Mouse (Mus musculus) lung, postnatal 25 days (tissue): ENCODE data around the gene Clec2g.
"Not testable (repeated sequence)": the region's sequence is repeated elsewhere in the genome, so short reads cannot be mapped to it uniquely, and the experiment has no call there.

Experiments used
- DNase-seq: peaks from one replicate; pipeline ENCODE4 v3.0.0; 2022; ENCODE audit warnings: low spot score

The Clec2g gene

GRCm38 (mm10) chr6:128934081-128934480 is at the start of gene Clec2g:
Gene Clec2g (plus strand): TSS chr6:128934381.
- not testable (repeated sequence) for DNase-seq

GRCm38 (mm10) chr6:128887091-128887790 is 46.9 kb upstream of the Clec2g start, which contains the start of gene Clec2i:
Gene Clec2i (plus strand): TSS chr6:128887588.
- peak; percentile 57 for DNase-seq

GRCm38 (mm10) chr6:128888834-128889233 is 45.3 kb upstream of the Clec2g start:
- peak; percentile 31 for DNase-seq

GRCm38 (mm10) chr6:128890948-128891355 is 43.2 kb upstream of the Clec2g start, which contains the start of gene BC035044:
Gene BC035044 (minus strand): TSS chr6:128891126.
- DNase-seq, result peak; percentile 25

GRCm38 (mm10) chr6:128895404-128896001 is 38.7 kb upstream of the Clec2g start:
- DNase-seq, result no peak

GRCm38 (mm10) chr6:128900044-128900443 is 34.1 kb upstream of the Clec2g start:
- DNase-seq, result no peak

GRCm38 (mm10) chr6:128900796-128901552 is 33.2 kb upstream of the Clec2g start:
- DNase-seq, result not testable (repeated sequence)

GRCm38 (mm10) chr6:128913598-128914254 is 20.5 kb upstream of the Clec2g start:
- no peak for DNase-seq

GRCm38 (mm10) chr6:128917322-128917721 is 16.9 kb upstream of the Clec2g start:
- no peak for DNase-seq

GRCm38 (mm10) chr6:128933050-128933449 is 1.1 kb upstream of the Clec2g start:
- no peak for DNase-seq

GRCm38 (mm10) chr6:128935889-128936665 is 1.9 kb downstream of the Clec2g start:
- DNase-seq, result not testable (repeated sequence)

- no peak for DNase-seq
These were observed 7.7 kb downstream of the Clec2g start for GRCm38 (mm10) chr6:128941646-128942421.

GRCm38 (mm10) chr6:128945564-128945963 is 11.4 kb downstream of the Clec2g start:
- no peak for DNase-seq

- no peak for DNase-seq
These were observed 26.9 kb downstream of the Clec2g start for GRCm38 (mm10) chr6:128961110-128961509.

GRCm38 (mm10) chr6:128962108-128962507 is 27.9 kb downstream of the Clec2g start:
- DNase-seq, result not testable (repeated sequence)

- DNase-seq, result no peak
These were observed 30.3 kb downstream of the Clec2g start for GRCm38 (mm10) chr6:128964519-128964918.

GRCm38 (mm10) chr6:128968463-128968862 is 34.3 kb downstream of the Clec2g start:
- no peak for DNase-seq

- DNase-seq, result no peak
These were observed 35.6 kb downstream of the Clec2g start for GRCm38 (mm10) chr6:128969741-128970140.

- DNase-seq, result not testable (repeated sequence)
These were observed 36.6 kb downstream of the Clec2g start for GRCm38 (mm10) chr6:128970508-128971393.
